Mouse (Mus musculus): ENCODE data around the gene Speg. TPM values are rescaled to one million over a fixed set of nuclear protein-coding genes. Genes with fewer than 3 reads are reported as not detected.

Speg gene
- total and polyA plus RNA-seq, 3 experiments, result 109 to 135 (median 131) TPM

- intact Hi-C loops (cut with DNase I), result no loop called here
- Histone ChIP-seq H3K4me3 (no peak overlapping the region), H3K27ac (no peak overlapping the region), H3K79me2 (replicated peaks; ENCODE audit: control insufficient read depth, insufficient read depth, low read length) (no peaks in the 10 kb centered on the region), H3K27me3 (ENCODE audit: control insufficient read depth, insufficient read depth, low read length) (peaks cover 20% of the 10 kb centered on the region), H3K4me1 (ENCODE audit: control insufficient read depth, insufficient read depth, low read length) (no peaks in the 10 kb centered on the region), H3K9ac (ENCODE audit: low read depth, low read length) (no peak overlapping the region), H3K36me3 (ENCODE audit: control insufficient read depth, insufficient read depth, low read length) (no peaks in the 10 kb centered on the region)
- 8% methylated on average over 14 of the region's 14 CpGs for WGBS
- no peak for DNase-seq
- TF ChIP-seq EP300 (IDR thresholded peaks at IDR 0.05; ENCODE audit: insufficient read depth, low read depth, low read length) (no peak), CTCF (IDR thresholded peaks at IDR 0.05) (no peak), POLR2A (IDR thresholded peaks at IDR 0.05; ENCODE audit: insufficient read depth, low read depth, low read length) (no peak)
These were observed 73.8 kb downstream of the Speg start for GRCm38 (mm10) chr1:75448937-75449336.

GRCm38 (mm10) chr1:75449377-75450135 lies 74.5 kb downstream of the Speg start:
- no peak overlapping the region for H3K9ac ChIP-seq (ENCODE audit: low read depth, low read length)
- 18% methylated on average over 8 of the region's 8 CpGs for WGBS
- peaks cover 20% of the 10 kb centered on the region for H3K27me3 ChIP-seq (ENCODE audit: control insufficient read depth, insufficient read depth, low read length)
- no peaks in the 10 kb centered on the region for H3K4me1 ChIP-seq (ENCODE audit: control insufficient read depth, insufficient read depth, low read length)
- H3K36me3 ChIP-seq (ENCODE audit: control insufficient read depth, insufficient read depth, low read length), result no peaks in the 10 kb centered on the region
- TF ChIP-seq EP300 (IDR thresholded peaks at IDR 0.05; ENCODE audit: insufficient read depth, low read depth, low read length) (no peak), CTCF (IDR thresholded peaks at IDR 0.05) (no peak), POLR2A (IDR thresholded peaks at IDR 0.05; ENCODE audit: insufficient read depth, low read depth, low read length) (no peak)
- no peak overlapping the region for H3K27ac ChIP-seq
- no peaks in the 10 kb centered on the region for H3K79me2 ChIP-seq (replicated peaks; ENCODE audit: control insufficient read depth, insufficient read depth, low read length)
- intact Hi-C loops (cut with DNase I), result no loop called here
- no peak for DNase-seq
- H3K4me3 ChIP-seq, result no peak overlapping the region

- no peak for TF ChIP-seq CTCF (IDR thresholded peaks at IDR 0.05)
- TF ChIP-seq EP300 (IDR thresholded peaks at IDR 0.05; ENCODE audit: insufficient read depth, low read depth, low read length), result no peak
- no peak for TF ChIP-seq POLR2A (IDR thresholded peaks at IDR 0.05; ENCODE audit: insufficient read depth, low read depth, low read length)
- Histone ChIP-seq H3K9ac (ENCODE audit: low read depth, low read length) (no peak within 1 kb of the TSS), H3K36me3 (ENCODE audit: control insufficient read depth, insufficient read depth, low read length) (no peaks in the 10 kb centered on the region), H3K27ac (no peak within 1 kb of the TSS), H3K79me2 (replicated peaks; ENCODE audit: control insufficient read depth, insufficient read depth, low read length) (no peaks in the 10 kb centered on the region), H3K4me1 (ENCODE audit: control insufficient read depth, insufficient read depth, low read length) (no peaks in the 10 kb centered on the region), H3K4me3 (no peak within 1 kb of the TSS), H3K27me3 (ENCODE audit: control insufficient read depth, insufficient read depth, low read length) (peaks cover 21% of the 10 kb centered on the region)
- intact Hi-C loops (cut with DNase I), result no loop called here
- no peak for DNase-seq
- 2% methylated on average over 35 of the region's 35 CpGs for WGBS
These were observed 75.4 kb downstream of the Speg start, which contains the start of gene Asic4 for GRCm38 (mm10) chr1:75450314-75451005. Gene Asic4 (plus strand): TSS chr1:75450436.

DNA sequence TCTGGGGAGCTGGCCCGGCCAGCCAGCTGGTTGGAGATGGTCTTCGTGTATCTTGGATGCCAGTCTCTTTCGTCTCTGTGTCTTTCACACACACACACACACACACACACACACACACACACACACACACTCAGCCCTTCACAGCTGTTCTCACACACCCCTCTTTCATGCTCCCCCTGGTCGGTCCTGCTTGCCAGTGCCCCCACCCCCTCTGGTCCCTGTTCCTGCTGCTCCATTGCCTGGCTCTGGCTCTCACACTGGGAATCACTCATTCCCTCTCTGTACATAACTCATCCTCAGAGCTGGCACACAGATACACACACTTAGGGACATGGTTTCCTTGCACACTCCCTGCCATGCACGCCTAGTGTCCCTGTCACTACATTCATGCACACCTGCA lies 76.8 kb downstream of the Speg start:
- intact Hi-C loops (cut with DNase I), result no loop called here
- TF ChIP-seq POLR2A (IDR thresholded peaks at IDR 0.05; ENCODE audit: insufficient read depth, low read depth, low read length), result no peak
- no peak for TF ChIP-seq CTCF (IDR thresholded peaks at IDR 0.05)
- peaks cover 21% of the 10 kb centered on the region for H3K27me3 ChIP-seq (ENCODE audit: control insufficient read depth, insufficient read depth, low read length)
- no peaks in the 10 kb centered on the region for H3K36me3 ChIP-seq (ENCODE audit: control insufficient read depth, insufficient read depth, low read length)
- H3K4me3 ChIP-seq, result no peak overlapping the region
- DNase-seq, result no peak
- 80% methylated on average over 5 of the region's 5 CpGs for WGBS
- H3K4me1 ChIP-seq (ENCODE audit: control insufficient read depth, insufficient read depth, low read length), result no peaks in the 10 kb centered on the region
- no peak overlapping the region for H3K9ac ChIP-seq (ENCODE audit: low read depth, low read length)
- H3K27ac ChIP-seq, result no peak overlapping the region
- H3K79me2 ChIP-seq (replicated peaks; ENCODE audit: control insufficient read depth, insufficient read depth, low read length), result no peaks in the 10 kb centered on the region

DNA sequence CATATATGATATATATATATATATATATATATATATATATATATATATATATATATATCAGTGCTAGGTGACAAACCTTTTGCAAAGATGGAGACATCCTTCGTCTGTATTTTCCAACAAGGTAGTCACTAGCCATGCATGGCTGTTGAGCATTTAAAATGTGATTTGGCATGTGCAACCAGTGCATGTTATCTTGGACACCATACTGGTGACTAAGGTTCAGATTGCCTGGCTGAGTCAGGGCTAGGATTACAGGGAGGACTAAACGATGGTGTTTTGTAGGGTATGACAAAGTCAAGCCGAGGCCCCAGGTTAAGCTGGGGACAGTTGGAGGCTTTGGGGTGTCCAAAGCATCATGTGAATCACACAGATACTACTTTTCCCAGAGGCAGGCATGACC lies 80.3 kb downstream of the Speg start:
- no peak for DNase-seq
- Histone ChIP-seq H3K27me3 (ENCODE audit: control insufficient read depth, insufficient read depth, low read length) (peaks cover 15% of the 10 kb centered on the region), H3K36me3 (ENCODE audit: control insufficient read depth, insufficient read depth, low read length) (no peaks in the 10 kb centered on the region), H3K4me1 (ENCODE audit: control insufficient read depth, insufficient read depth, low read length) (peaks cover 2% of the 10 kb centered on the region; the same call in 1 of the 2 replicates), H3K79me2 (replicated peaks; ENCODE audit: control insufficient read depth, insufficient read depth, low read length) (no peaks in the 10 kb centered on the region), H3K27ac (no peak overlapping the region), H3K9ac (ENCODE audit: low read depth, low read length) (no peak overlapping the region), H3K4me3 (no peak overlapping the region)
- intact Hi-C loops (cut with DNase I), result no loop called here
- WGBS, result 71% methylated on average over 3 of the region's 3 CpGs
- TF ChIP-seq CTCF (IDR thresholded peaks at IDR 0.05) (no peak), EP300 (IDR thresholded peaks at IDR 0.05; ENCODE audit: insufficient read depth, low read depth, low read length) (no peak), POLR2A (IDR thresholded peaks at IDR 0.05; ENCODE audit: insufficient read depth, low read depth, low read length) (no peak)

DNA sequence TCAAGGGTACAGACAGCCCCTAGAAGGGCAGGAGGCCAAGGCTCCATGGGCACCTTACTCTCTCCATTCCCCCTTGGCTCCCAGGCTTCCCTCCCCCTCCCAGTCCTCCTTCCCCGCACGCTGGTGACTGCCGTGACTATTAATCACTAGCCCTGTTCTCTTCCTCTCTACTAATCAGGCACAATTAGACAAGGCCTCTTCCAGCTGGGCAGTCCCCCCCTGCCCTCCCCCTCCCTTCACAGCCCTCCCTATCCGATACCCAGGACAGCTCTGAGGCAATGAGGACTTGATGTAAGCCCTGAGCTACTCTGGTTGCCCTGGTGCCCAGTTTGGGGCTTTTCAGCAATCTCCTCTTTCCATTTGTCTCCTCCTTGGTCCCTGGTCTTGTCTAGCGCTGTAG lies 80.9 kb downstream of the Speg start:
- DNase-seq, result no peak
- 64% methylated on average over 5 of the region's 5 CpGs for WGBS
- intact Hi-C loops (cut with DNase I), result no loop called here
- H3K79me2 ChIP-seq (replicated peaks; ENCODE audit: control insufficient read depth, insufficient read depth, low read length), result no peaks in the 10 kb centered on the region
- peaks cover 12% of the 10 kb centered on the region for H3K27me3 ChIP-seq (ENCODE audit: control insufficient read depth, insufficient read depth, low read length)
- H3K4me3 ChIP-seq, result no peak overlapping the region
- no peak overlapping the region for H3K27ac ChIP-seq
- peaks cover 2% of the 10 kb centered on the region; the same call in 1 of the 2 replicates for H3K4me1 ChIP-seq (ENCODE audit: control insufficient read depth, insufficient read depth, low read length)
- TF ChIP-seq EP300 (IDR thresholded peaks at IDR 0.05; ENCODE audit: insufficient read depth, low read depth, low read length) (no peak), CTCF (IDR thresholded peaks at IDR 0.05) (no peak), POLR2A (IDR thresholded peaks at IDR 0.05; ENCODE audit: insufficient read depth, low read depth, low read length) (no peak)
- H3K9ac ChIP-seq (ENCODE audit: low read depth, low read length), result no peak overlapping the region
- no peaks in the 10 kb centered on the region for H3K36me3 ChIP-seq (ENCODE audit: control insufficient read depth, insufficient read depth, low read length)
